Mouse (Mus musculus) stomach, embryonic 14.5 days (tissue): ENCODE measurements around the gene Alkbh1. TPM values are rescaled to one million over a fixed set of nuclear protein-coding genes. Genes with fewer than 3 reads are reported as not detected.

Source experiments
- ATAC-seq: fragments of 200-750 bp; cut with Nextera tagmentation; 2 replicates; pipeline ENCODE4 v1.8.0; 2017; ENCODE audit warnings: low read depth, moderate TSS enrichment; ENCODE audit not compliant: insufficient number of reproducible peaks, insufficient read depth, low FRiP score
- H3K27ac ChIP-seq: fragments of 300-500 bp; sonication (generic); 2 replicates; pipeline ENCODE4 v1.5.1; 2014; ENCODE audit warnings: mild to moderate bottlenecking, low read length, moderate library complexity, mixed read lengths
- H3K27me3 ChIP-seq: fragments of 300-500 bp; sonication (generic); 2 replicates; pipeline ENCODE4 v1.6.1; 2014; ENCODE audit warnings: low read length, control low read depth, mixed read lengths; ENCODE audit not compliant: control insufficient read depth, insufficient read depth
- H3K36me3 ChIP-seq: fragments of 300-500 bp; sonication (generic); 2 replicates; pipeline ENCODE4 v1.6.1; 2014; ENCODE audit warnings: mild to moderate bottlenecking, control low read depth, low read length, moderate library complexity, mixed read lengths; ENCODE audit not compliant: control insufficient read depth, insufficient read depth
- H3K4me1 ChIP-seq: fragments of 300-500 bp; sonication (generic); 2 replicates; pipeline ENCODE4 v1.6.1; 2014; ENCODE audit warnings: low read length, control low read depth, mixed read lengths; ENCODE audit not compliant: control insufficient read depth, insufficient read depth
- H3K4me2 ChIP-seq: fragments of 300-500 bp; sonication (generic); replicated peaks from 2 replicates; pipeline ENCODE4 v1.6.1; 2014; ENCODE audit warnings: low read depth, low read length, control low read depth
- H3K4me3 ChIP-seq: fragments of 300-500 bp; sonication (generic); 2 replicates; pipeline ENCODE4 v1.5.1; 2014; ENCODE audit warnings: low read depth, low read length, control low read depth
- H3K9ac ChIP-seq: fragments of 300-500 bp; sonication (generic); replicated peaks from 2 replicates; pipeline ENCODE4 v1.6.1; 2014; ENCODE audit warnings: low read depth, mild to moderate bottlenecking, control low read depth, low read length, moderate library complexity, mixed read lengths
- H3K9me3 ChIP-seq: fragments of 300-500 bp; sonication (generic); 2 replicates; pipeline ENCODE4 v1.6.1; 2016; ENCODE audit warnings: low read depth, low read length, control low read depth; ENCODE audit not compliant: control insufficient read depth
- WGBS: fragments of 180-500 bp; shearing (Covaris S2); extraction: QIAGEN DNeasy Blood & Tissue Kit; methylation state at CpG from one replicate; pipeline ENCODE4 v1.1.7; 2014; 5-methylcytosine and 5-hydroxymethylcytosine counted together
- microRNA-seq: library from miRNA; unstranded; fragments of <30 nt; microRNA quantifications from one replicate; pipeline ENCODE4, GENCODE M21; 2016
- polyA plus RNA-seq: library from polyadenylated mRNA; unstranded; fragments of >200 nt; fragmentation: Nextera tagmentation; extraction: Ambion mirVana; gene quantifications from 2 replicates; pipeline ENCODE4 v1.2.1, GENCODE M21; 2014

Alkbh1 gene
- polyA plus RNA-seq, 1 experiment from 2014 or later, result 76.9 TPM

GRCm38 (mm10) chr12:87381380-87381682 is 62.5 kb downstream of the Alkbh1 start:
- Histone ChIP-seq H3K27ac (no peak overlapping the region), H3K36me3 (no peaks in the 10 kb centered on the region), H3K4me3 (no peak overlapping the region), H3K9ac (no peak overlapping the region), H3K9me3 (no peaks in the 10 kb centered on the region), H3K27me3 (no peaks in the 10 kb centered on the region), H3K4me2 (no peak overlapping the region), H3K4me1 (no peaks in the 10 kb centered on the region)
- ATAC-seq, result no peak
- WGBS, result 57% methylated on average over 2 of the region's 2 CpGs

- H3K36me3 ChIP-seq, result no peaks in the 10 kb centered on the region
- no peaks in the 10 kb centered on the region for H3K27me3 ChIP-seq
- no peaks in the 10 kb centered on the region for H3K4me1 ChIP-seq
- no peaks in the 10 kb centered on the region for H3K9me3 ChIP-seq
- H3K4me2 ChIP-seq, result no peak overlapping the region
- no peak overlapping the region for H3K4me3 ChIP-seq
- H3K9ac ChIP-seq, result no peak overlapping the region
- no peak for ATAC-seq
- 81% methylated on average over 10 of the region's 10 CpGs for WGBS
- H3K27ac ChIP-seq, result no peak overlapping the region
Measured at GRCm38 (mm10) chr12:87380586-87381379, 63.0 kb downstream of the Alkbh1 start.

- no peak overlapping the region for H3K4me2 ChIP-seq
- WGBS, result 75% methylated on average over 2 of the region's 2 CpGs
Measured at GRCm38 (mm10) chr12:87379496-87379895, 64.3 kb downstream of the Alkbh1 start.

More at GRCm38 (mm10) chr12:87379496-87379895, 64.3 kb downstream of the Alkbh1 start:
- H3K4me3 ChIP-seq, result no peak overlapping the region
- H3K4me1 ChIP-seq, result no peaks in the 10 kb centered on the region
- H3K9ac ChIP-seq, result no peak overlapping the region
- no peaks in the 10 kb centered on the region for H3K36me3 ChIP-seq
- H3K27me3 ChIP-seq, result no peaks in the 10 kb centered on the region
- no peak for ATAC-seq
- H3K9me3 ChIP-seq, result no peaks in the 10 kb centered on the region
- H3K27ac ChIP-seq, result no peak overlapping the region

Small RNA genes lying within 50 kb of the gene (microRNA-seq; reads per million reads assigned to microRNA genes)
- 58.0 reads per million, percentile 40 among the genes with 10 or more reads in this experiment for gene Mir3068

Other genes with a start within 250 kb of the Alkbh1 start
- 1.1 and 2.4 TPM in 2 replicates for gene Samd15, start 244.3 kb downstream of the Alkbh1 start, polyA plus RNA-seq
- gene Tmed8, start 243.6 kb downstream of the Alkbh1 start, polyA plus RNA-seq, result 3.0 and 3.4 TPM in 2 replicates
- 0.67 and 0.78 TPM in 2 replicates for gene Noxred1, start 205.3 kb downstream of the Alkbh1 start, polyA plus RNA-seq
- gene Vipas39, start 177.8 kb downstream of the Alkbh1 start, polyA plus RNA-seq, result 47.2 and 48.3 TPM in 2 replicates
- 176 and 187 TPM in 2 replicates for gene Ahsa1, start 177.5 kb downstream of the Alkbh1 start, polyA plus RNA-seq
- gene Ism2, start 144.3 kb downstream of the Alkbh1 start, polyA plus RNA-seq, result 0.29 and 0.57 TPM in 2 replicates
- gene Sptlc2, start 55.7 kb downstream of the Alkbh1 start, polyA plus RNA-seq, result 93.4 and 100 TPM in 2 replicates
- 256 and 281 TPM in 2 replicates for gene Slirp, start 121 bp downstream of the Alkbh1 start, polyA plus RNA-seq
- gene Snw1, start 28.3 kb upstream of the Alkbh1 start, polyA plus RNA-seq, result 124 TPM in 2 replicates
- gene Gm5788, start 50.7 kb upstream of the Alkbh1 start, polyA plus RNA-seq, result not detected in 2 replicates
- not detected in 2 replicates for gene Gm8300, start 70.3 kb upstream of the Alkbh1 start, polyA plus RNA-seq
- gene Oog1, start 158.7 kb upstream of the Alkbh1 start, polyA plus RNA-seq, result not detected in 2 replicates
- not detected in 2 replicates for gene Gm4027, start 174.9 kb upstream of the Alkbh1 start, polyA plus RNA-seq
- gene Gm16381, start 200.6 kb upstream of the Alkbh1 start, polyA plus RNA-seq, result not detected in 2 replicates